Mouse (Mus musculus): ENCODE results near the gene Insl3.

The Insl3 gene

DNA sequence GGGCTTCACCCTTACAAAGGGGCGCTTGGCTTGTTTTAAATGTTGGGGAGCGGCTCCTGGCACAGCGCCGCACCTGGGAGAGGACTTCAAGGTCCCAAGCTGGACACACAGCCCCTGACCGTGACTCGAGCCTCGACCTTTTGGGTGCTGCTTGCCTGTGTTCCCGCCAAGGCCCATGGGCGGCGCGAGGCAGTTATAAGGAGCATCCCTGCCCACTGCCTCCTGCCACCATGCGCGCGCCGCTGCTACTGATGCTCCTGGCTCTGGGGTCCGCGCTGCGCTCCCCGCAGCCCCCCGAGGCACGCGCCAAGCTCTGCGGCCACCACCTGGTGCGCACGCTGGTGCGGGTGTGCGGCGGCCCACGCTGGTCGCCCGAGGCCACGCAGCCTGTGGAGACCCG lies at the start of gene Insl3:
Gene Insl3, plus strand, starts transcription at position 187 of the 400 bp plus-strand sequence.
- no peak for DNase-seq

DNA sequence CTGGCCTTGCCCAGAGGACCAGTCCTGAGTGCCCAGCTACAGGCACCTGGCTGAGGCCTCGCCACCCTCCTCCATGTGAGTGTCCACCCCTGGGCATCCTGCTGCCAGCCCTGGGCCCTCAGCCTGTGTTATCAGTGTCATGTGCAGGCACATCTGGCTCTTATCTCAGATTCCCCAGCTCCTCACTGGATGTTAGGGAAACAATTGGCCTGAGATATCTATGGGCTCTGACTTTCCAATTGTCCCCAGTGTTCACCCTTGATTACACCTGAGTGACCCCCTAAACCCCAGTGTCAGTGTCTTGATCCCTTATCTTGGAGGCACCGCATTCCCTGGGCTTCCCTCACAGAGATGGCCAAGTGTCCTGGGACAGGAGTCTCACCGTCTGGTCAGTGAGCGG lies 49.7 kb upstream of the Insl3 start:
- DNase-seq: no peak

DNA sequence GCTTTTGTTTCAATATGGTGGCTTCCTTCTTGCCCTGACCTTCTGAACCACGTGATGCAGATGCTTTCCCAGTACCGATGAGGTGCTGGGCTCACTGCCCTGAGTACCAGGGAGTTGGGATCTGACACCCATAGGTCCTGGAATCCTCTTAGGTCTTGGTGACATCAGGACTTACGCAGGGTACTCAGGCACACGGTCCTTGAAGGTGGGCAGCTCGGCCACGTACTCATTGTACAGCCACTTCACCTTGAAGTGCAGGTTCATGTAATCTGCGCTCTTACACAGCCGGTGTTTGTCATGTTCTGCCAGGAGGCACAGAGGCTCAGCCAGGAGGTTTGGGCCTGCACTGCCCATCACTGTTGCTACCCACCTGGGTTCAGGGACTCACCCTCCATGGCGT lies 43.5 kb upstream of the Insl3 start:
- DNase-seq: no peak

DNA sequence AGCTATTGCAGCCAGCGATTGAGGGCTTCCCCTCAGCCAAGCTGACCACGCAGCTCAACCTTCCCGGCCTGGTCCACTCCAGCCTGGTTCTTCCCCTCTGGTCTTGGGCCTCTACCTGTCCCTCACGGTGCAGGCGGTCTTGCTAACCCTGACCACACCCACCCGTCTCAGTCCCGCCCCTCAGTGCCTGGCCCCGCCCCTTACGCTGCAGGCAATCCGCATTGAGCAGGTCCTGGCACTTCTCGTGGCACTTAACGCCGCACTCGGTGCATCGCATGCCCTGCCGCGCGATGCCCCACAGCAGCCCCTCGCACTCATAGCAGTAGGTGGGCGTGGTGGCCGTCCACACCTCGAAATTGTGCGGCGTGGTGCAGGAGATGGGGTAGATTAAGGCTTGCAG lies 34.4 kb upstream of the Insl3 start:
- DNase-seq: no peak

DNA sequence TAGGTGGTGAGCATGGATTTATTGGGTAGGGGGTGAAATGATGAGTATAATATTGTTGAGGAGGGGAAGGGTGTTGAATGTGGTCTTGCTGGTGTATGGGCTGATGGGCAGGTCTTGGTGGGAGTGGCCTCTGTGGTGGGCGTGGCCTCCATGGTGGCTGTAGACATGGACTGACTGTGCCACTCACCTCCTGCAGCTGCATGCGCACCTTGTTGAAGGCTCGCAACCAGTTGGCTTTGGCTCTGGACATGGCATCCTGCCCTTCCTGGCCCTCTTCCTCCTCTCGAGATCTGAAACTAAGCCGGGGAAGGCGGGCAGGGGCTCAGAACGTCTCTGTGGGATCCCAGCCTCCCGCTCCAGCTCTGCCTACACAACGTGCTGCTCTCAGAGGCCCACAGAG lies 31.2 kb upstream of the Insl3 start:
- DNase-seq: no peak

DNA sequence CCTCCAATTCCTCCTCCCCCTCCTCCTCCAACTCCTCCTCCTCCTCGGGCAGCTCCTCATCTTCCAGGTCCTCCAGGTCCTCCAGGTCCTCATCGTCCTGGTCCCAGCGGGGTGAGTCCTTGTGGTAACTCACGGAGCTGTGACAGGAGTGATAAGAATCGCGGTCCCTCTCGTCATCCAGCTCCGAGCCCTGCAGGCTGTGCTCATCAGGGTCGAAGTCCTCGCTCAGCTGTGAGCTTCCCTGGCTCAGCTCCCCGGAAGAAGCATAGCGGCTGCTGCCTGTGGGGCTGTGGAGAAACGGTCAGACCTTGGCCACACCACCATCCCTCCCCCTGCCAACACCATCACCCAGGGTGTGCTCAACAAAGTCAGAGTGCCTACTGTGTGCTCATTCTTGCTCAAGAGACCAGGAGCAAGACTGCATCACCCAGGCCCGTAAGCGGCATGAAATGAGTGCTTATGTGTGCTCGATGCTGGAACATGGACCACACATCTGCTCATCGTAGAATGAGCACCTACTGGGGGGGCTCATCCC lies 30.4 kb upstream of the Insl3 start:
- no peak for DNase-seq

DNA sequence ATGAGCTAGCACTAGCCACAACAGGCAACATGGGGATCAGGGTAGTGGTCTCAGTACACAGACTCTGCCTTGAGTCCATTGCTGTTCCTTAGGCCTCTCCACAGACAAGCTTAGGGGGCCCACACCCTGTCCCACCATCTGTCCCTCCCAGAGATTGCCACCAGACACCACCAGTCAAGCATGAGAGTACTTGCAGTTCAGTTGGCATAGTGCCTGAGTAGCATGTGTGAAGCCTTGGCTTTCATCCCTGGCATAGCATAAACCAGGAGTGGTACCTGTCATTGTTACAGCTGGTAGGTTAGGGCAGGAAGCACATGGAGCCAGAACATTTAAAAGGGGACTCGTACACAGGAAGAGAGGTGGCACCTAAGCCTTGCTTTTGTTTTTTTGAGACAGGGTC lies 29.3 kb upstream of the Insl3 start:
- peak; percentile 57 for DNase-seq

DNA sequence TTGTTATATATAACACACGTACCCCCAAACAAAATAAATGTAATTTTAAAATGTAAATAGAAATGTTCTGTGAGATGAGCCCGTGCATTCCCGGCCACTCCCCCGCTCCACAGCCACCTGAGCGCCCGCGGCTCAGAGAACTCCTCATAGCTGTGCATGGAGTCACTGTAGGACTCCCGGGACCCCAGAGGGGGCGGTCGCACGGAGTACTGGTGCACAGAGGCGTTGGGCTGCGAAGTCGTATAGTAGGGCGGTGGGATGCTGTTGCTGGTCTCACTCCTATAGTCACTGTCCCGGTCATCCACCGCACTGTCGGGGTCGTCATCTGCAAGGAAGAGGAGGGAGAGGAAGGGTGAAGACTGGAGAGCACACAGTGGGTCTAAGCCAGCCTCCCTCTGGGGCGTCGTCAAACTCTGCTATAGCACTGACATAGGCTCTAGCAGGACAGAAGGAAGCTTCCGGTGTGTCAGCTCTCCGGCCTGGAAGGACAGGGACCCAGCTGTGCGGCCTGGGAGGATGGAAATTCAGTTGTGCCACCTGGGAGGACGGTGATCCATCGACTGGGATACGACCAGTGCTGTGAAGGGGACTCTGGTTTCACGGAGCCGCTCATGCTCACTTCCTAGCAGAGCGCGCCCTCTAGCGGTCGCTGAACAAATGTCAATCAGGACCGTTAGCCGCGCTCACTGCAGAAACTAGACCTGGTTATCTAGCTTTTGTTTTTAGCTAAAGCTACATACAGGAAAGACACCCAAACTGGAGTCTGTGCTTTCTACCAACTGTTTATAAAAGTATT lies 28.5 kb upstream of the Insl3 start:
- peak; percentile 87 for DNase-seq

DNA sequence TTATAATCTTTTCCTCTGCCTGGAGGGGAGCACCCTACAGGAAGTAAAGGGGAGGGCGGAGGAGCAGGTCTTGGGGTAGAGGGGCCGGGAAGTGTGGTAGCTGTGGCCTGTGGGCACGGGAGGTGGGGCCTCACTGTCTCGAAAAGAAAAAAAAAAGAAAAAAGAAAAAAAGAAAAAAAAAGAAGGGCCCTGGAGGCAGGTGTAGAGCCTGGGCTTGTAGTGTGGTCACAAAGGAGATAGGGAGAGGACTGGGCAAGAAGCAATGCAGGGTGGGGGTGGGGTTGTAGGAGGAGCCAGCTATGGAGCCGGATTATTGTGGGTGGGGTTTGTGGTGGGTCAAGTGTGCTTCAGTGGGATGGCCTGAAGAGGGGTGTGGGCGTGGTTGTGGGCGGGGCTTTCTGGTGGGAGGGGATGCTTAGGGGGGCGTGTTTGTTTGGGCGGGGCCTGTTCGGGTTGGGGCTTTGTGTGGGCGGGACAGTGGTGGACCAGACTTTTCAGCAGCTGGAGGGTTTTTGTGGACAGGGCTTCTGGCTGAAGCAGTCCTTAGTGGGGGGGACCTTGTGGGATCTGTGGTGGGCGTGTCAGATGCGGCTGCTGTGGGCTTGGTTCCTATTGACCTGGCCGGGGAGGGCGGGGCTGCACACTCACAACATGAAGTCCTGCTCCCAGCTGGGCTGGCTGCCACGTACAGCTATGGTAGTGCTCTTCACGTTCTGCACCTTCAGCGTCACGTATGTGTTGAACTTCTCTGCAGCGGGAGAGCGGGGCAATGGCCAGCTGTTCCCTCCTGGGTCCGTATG lies 23.5 kb upstream of the Insl3 start:
- no peak for DNase-seq

DNA sequence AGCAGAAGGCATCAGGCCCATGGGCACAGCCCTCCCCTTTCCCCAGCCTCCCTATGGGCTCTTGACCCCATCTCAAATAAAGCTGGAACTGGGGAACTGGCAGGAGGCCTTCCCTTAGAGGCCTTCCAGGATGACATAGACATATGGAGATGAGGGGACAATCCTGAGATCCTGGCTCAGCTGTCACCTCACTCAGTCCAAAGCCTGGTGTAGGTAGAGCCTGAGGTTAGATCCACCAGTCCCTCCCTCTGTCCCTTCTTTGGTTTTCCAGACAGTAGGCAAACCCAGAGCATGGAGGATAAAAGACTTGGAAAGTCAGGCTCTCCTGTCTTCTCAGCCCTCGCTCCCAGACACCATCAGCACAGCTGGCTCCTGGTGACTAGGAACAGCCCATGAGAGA lies 22.2 kb upstream of the Insl3 start:
- no peak for DNase-seq

DNA sequence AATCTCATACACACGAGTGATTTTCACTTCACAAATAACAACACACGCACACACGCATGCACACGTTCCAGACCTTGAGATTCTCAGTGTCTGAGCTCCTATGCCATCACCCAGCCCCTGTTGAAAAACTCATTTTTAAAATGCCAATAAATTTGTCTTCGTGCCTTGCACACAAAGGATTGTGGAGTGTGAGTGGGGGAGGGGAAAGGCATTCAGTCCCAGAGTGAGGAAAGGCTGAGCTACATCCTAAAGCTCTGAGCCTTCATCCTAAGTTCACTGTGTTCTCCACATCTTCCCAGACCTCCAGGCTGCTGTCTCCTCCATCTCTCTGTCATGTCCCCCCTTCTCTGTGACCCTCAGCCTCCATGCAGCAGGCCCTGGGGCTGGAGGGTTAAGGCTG lies 21.8 kb upstream of the Insl3 start:
- DNase-seq: no peak

DNA sequence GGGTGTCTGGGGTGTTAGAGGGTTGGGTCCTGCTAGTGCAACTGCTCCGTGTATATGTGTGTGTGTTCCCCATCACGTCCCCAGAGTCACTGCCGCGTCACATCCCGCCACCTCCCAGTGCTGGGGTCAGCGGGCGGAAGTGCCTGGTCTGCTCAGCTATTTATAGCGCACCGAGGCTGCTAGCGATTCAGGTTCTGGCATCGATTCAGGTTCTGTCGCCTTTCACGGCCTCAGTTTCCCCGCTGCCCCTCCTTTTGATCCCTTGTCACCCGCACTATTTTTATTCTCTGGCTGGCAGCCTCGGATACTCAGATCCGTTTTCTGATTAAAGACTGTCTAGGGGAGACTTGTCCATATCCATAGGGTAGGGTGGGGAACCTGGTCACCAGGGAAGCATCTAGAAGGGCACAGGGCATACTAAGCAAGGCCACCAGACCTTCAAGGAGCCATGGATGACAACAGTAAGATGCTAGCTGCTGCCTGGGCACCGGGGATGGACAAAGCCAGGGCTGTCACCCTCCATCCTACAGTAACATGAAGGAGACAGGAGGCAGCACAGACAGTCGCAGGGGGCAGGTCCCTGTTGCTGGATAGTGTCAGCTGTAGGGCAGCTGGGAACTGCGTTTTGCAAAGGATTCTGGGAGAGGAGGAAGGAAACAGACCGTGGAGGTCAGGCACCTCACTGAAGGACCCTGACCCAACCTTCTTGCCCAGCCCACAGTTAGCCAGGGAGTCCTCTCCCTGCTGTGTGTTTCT lies 20.6 kb upstream of the Insl3 start:
- DNase-seq: peak; percentile 46

DNA sequence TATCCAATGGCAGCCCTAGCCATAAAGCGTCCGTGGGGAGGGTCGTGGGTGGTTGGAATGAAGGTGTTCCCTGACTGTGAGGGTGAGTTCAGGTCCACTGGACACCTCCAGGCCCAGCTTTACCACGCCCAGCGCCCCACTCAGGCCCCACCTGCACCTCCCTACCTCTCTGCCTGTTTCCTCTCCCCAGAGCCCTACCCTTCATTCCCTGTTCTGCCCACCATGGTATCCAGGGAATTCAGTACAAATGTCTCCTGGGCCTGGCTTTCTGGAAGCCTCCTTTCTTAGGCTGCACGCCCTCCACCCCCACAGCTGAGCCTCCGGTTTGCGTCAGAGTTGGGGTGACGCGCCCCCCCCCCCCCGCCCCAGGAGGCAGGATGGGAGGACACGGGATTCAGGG lies 18.8 kb upstream of the Insl3 start:
- no peak for DNase-seq

DNA sequence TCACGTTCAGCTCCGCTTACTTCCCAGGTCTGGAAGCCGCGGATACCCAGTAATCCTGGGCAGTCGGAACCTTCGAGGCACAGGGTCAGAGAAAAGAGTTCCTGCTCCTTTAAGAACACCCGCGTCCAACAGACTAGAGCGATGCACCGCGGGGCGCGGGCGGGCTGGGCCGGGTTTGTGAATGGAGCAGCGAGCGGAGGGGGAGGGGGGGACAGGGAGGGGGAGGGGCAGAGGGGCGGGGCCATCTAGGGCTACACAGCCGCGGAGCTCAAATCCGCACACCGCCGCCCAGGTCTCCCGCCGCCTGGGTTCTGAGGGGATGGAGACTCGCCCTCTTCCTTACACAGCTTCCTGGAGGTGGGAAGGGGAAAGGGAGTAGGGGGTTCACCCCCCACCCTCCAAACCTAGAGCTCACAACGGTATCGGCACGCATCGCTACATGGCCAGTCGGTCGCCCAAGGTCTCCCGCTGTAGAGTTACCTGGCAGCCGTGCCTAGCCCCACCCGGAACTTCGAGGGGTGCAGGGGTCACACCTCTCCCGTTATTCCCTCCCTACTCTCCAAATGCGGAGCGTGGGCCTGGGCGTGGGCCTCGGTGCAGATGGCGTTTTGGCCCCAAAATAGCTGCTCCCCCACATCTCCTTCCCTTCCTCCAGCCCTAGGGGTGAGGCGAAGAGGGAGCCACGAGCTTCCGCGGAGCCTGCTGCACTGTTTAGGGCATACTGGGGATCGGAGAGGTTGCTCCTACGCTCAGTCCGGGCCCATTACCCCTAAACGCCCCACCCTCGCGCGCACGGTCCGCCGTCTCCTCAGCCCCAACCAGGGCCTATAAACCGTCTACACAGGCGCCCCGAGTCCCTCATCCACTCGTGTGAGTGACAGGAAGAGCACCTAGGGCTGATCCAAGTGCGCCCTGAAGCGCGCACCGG lies 18.1 kb upstream of the Insl3 start:
- peak; percentile 79 for DNase-seq

DNA sequence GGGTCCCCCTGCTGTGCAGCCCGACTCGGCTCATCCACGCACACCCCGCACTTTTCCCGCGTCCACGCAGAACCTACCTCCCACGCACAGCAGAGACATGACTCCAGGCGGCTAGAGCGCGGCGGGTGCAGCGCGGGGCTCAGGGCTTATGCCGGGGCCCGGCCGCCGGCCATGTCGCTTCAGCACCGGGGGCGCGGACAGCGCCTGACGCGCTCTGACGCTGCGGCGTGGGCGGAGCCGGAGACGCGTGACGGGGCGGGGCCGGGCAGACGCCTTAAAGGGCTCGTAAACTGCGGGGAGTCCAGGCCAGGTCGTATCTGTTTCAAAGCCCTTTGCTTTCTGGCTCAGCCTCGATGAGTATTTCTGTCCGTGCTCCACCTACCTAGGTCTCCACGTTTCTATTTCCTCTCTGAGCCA lies 17.5 kb upstream of the Insl3 start, which contains the start of gene Unc13a:
Gene Unc13a, minus strand, starts transcription at position 209 of the 417 bp plus-strand sequence.
- peak; percentile 93 for DNase-seq

DNA sequence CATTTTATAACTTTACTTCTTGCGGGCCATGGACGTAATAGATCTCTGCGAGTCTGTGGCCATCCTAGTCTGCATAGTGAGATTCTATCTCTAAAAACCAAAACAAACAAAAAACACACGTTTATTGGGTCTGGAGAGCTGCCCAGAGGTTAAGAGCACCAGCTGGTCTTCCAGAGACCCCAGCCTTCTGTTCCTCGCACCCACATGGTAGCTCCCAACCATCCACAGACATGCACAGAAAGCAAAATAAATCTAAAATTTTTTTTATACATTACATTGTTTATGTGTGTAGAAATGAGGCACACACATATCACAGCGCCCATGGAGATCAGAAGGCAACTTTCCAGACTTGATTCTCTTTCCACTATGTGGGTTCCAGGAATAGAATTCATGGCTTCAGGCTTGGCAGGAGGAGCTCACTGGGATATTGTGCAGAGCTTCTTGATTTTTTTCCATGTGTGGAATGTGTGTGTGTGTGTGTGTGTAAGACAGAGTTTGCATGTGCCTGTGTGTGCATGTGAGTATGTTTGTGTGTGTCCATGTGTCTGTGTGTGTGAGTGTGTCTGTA lies 16.8 kb upstream of the Insl3 start:
- DNase-seq: no peak

DNA sequence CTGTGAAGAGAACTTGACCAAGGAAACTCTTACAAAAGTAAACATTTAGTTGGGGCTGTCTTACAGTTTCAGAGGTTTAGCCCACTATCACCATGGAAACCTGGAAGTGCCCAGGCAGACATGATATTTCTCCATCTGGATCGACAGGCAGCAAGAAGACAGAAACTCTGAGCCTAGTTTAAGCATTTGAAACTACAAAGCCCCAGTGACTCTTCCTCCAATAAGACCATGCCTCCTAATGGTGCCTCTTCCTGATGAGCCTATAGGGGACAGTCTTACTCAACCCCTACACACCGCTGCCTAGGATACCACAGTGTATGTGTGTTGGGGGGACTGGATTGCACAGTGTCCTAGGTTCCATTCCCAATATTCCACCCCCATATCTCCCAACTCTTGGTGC lies 14.9 kb upstream of the Insl3 start:
- no peak for DNase-seq

DNA sequence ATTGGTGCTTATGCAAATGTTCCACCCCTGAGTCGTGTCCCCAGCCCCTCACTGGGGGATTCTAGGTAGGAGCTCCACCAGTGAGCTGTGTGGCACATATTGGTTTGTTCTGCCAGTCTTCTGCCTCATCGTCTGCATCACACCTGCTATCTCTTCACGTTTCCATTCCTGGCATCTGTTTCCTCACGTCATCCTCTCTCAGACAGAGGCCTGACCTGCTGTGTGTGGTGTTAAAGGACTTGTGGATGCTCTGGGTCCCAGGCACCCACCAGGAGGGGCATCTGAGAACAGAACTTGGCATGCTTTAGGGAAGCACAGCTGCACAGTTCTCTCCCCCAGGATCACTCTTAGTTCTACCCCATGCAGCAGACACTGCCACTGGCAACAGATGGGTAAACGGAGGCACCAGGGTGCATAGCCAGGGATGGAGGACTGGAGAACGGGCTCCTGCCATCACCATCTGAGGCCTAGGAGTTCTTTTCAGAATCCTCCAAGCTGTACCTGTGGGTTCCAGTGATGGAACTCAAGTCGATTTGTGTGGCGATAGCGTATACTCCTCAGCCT lies 13.5 kb upstream of the Insl3 start:
- DNase-seq: no peak

DNA sequence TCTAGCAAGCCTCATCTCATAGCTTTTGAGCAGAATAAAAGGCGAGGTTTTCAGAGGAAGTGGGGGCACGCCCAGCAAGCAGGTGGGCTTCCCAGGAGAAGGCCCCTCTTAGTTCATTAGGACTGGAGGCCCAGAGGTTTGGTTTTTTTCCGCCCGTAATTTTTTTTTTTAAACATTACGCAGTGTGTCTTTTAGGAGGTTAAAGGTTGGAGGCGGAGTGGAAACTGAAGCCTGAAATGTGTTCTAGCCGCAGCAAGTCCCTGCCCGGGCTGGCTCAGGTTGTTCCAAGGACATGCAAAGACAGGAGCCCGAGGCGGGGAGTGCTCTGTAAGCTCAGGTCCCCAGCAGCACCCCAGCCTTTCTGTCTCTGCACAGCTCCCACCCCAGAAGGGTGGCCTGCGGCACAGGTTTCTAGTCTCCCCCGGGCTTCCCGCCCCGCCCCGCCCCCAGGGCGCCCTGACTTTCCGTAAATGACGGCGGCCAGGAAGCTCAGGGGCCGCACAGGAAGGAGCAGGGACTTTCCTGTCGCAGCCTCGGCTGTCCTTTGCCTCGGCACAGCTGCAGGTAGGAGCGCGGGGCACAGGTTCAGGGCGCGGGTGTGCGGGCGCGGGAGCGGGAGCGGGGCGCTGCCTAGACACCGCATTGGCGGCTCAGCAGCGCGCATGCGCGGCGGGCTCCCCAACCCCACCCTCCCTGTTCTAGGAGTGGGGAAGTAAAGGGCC lies 12.8 kb upstream of the Insl3 start, which contains the start of gene Jak3:
Gene Jak3, plus strand, starts transcription at position 277 of the 722 bp plus-strand sequence.
- peak; percentile 72 for DNase-seq

DNA sequence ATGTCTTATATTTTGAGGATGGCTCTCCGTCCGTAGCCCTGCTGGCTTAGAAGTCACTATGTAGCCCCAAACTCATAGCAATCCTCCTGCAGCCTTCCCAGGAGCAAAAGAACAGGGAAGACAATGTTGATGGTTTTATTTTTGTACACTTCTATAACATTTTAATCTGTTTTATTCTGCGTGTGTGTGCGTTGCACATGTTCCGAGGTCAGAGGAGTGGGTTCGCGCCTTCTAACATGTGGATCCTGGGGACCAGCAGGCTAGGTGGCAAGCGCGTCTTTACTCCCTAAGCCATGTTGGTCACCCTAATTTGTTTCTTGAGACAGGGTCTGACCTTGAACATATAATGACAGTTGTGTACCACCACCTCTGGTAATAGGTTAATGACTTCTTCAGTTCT lies 12.2 kb upstream of the Insl3 start:
- peak; percentile 32 for DNase-seq

DNA sequence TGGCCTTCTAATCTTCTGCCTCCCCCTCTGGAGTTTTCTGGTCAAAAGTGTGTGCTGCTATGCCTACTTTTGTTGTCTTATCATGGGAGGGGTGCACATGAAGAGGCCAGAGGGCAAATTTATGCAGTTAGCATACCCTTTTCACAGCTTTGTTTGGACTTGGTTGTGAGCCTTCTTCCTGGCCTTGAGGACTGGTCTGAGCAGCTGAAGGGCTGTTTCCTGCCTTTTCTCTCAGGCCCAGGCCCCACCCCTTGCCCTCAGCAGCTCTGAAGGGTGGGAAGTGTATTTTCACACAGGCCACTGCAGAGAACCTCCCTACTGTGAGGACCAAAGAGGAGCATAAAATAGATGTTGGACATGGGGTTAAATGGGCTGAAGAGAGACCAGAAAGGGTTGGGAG lies 11.5 kb upstream of the Insl3 start:
- DNase-seq: peak; percentile 17
